Mouse (Mus musculus): ENCODE results near the gene Pkn1.
A peak's percentile ranks its signal among the peaks of the same experiment; 100 is the strongest.

Pkn1 gene

DNA sequence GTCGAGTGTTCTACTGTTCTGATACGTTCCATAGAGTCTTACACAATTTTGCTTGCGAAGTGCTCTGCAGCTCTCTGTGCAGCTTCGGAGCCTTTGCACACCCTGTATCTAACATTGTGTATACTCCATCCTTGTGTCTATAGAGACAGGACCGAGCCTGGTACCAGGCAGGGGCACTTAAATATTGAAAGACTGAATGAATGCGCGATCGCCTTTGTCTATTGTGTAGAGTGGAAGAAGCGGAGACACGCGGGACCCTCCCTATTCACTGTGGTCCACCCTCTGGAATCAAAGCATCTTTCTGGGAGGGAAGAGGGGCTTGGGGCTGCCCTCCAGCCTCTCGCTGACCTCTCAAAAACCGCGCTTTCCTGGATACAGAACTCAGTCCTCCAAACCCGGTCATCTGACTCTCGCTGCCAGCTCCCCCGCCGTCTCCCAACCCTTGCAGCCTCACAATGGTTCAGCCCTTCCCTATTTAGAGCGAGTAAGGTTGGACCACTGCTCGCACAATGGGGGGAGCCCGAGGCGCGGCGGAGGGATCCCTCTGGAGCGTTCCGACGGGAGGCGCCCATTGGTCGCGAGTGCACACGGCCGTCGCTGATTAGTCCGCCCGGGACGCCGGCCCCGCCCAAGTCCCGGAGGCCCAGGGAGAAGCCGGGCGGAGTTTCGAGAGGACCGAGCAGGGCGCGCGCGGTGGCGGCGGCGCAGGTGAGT lies 46.8 kb downstream of the Pkn1 start, which contains the start of gene Gipc1:
Gene Gipc1 (plus strand): TSS at position 648 of the 714 bp plus-strand sequence.
- peak; percentile 97 for DNase-seq

DNA sequence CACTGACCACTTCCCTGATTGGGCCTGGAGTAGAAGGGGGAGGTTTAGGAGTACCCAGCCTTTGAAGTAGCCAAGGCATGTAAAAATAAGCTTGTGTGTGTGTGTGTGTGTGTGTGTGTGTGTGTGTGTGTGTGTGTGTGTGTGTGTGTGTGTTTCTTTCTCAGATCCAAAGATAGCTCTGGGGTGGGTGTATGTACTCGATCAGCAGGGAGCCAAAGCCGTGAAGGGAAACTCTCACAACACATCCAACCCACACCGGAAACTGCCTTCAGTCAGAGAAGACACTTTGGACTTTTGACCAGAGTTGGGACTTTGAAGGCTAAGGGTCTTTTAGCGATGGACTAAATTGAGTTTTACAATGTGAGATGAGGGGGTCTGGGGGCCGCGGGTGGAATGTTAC lies 49.3 kb downstream of the Pkn1 start:
- no peak for DNase-seq

DNA sequence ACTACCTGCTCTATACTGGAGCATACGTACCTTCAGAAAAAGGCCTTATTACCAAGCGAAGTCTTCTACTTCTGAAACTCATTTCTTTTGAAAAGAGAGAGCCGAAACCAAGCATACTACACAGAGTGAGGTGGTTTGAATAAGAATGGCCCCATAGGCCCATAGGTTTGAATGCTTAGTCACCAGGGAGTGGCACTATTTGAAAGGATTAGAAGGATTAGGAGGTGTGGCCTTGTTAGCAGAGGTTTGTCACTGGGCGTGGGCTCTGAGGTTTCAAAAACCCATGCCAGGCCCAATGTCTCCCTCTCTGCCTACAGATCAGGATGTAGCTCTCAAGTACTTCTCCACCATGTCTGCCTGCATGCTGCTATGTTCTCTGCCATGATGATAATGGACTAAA lies 50.9 kb downstream of the Pkn1 start:
- no peak for DNase-seq

DNA sequence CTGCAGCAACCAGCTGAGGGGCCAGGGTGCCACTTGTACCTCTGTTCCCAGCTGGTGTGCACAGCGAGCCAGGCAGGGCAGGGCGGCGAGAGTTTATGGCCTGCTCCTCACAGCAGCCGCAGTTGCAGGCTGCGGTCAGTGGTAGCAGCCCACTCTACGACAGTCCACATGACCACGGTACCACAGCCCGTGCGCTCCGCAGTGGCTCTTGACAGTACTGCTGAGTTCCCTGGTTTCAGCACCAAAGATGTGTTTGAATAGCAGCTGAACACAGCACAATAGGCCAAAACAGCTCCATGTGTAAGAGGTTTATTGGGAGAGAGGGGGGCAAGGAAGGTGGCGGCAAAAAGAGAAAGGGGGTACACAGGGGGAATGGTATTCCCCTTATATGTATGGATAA lies 51.5 kb downstream of the Pkn1 start:
- DNase-seq: no peak

DNA sequence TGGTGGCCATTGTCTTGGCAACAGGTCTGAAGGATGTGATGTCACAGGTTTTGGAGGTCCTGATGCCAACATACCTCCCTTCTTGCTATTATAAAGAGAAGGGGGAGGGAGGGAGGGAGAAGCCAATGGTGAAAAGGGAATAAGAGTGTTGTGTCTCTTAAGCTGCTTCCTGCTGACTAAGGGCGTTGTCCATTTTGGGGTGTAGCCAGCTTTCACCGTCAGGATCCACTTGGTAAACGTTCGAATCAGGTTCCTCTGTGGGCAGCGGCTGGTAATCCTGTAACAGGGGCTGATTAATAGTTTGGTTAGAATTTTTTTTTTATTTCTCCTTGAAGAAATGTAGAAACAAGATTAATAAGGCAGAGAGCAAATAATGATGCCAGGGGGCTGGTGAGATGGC lies 59.3 kb downstream of the Pkn1 start:
- DNase-seq: no peak

DNA sequence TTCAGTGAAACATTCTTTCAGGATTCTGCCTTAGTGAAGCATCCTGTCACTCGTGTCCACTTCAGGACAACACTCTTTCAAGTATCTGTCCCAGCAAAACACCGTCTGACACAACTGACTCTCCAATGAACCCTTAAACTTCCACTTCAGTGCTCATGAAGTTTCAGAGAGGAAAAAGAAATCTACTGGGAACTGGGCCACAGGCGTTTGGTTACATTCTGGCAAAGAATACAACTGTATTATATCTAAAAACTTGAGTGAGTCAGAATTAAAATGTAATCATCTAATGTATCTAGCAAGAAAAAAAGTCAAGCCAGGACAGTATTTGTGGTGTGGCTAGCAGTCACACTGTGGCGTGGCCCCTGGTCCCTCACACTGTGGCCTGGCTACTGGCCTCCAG lies 60.1 kb downstream of the Pkn1 start:
- DNase-seq: no peak

DNA sequence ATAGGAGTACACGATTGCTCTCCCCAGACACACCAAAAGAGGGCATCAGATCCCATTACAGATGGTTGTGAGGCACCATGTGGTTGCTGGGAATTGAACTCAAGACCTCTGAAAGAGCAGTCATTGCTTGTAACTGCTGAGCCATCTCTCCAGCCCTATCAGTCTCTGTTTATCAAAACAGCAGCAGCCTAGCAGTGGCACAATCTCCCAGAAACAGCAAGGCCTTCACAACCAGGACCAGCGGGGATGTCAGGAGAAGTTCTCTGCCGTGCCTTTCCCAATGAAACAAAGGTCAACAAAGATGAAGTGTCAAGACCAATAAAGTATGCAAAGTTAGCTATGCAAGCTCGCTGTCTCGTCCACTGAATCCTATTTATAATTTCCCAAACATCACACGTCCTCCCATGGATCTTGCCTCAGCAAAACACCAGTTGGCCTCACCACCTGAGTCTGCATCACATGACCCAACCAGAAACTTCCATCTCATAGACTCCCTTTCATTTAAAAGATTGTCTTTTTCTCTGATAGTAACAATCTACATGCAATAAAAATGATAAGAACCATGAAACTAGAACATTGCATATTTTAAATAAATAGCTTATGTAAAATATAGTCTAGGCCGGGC lies 66.8 kb downstream of the Pkn1 start:
- no peak for DNase-seq

DNA sequence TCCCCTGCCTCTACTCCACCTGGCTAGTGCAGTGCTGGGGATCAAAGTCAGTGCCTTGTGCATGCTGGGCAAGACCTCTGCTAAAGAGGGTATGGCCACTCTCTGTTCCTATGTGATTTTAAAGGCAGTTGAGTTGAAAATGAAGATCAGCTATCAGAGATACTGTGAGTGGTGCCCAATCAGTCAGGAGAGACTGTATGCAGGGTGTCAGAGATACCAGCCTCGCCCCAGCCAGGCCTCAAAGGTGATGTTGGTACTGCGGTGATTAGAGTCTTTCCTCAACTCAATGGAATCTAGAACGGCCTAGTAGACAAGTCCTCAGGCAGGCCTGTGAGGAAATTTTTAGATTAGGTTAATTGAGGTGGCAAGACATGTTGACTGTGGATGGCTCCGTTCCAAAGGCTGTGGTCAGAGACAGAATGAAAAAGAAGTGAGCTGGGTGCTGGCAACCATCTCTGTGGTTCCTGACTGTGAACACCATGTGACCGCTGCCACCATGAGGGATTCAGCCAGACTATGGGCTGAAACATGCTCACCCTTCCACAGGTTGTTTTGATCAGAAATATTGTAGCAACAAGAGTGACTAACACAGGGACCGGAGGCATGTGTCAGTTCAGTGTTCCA lies 73.2 kb downstream of the Pkn1 start:
- DNase-seq: no peak

DNA sequence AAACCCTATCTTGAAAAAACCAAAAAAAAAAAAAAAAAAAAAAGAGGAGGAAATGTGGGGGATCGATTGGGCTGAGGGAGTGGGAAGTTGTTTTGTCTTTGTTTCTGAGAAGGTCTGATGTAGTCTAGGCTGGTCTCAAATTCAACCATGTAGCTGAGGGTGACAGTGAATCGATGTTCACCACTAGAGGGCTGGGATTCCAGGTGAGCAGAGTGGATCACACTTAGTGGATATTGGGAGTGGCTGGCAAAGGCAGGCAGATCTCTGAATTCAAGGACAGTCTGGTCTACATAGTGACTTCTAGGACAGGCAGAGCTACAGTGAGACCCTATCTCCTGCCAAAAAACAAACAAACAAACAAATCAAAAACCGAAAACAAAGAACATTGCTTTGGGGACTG lies 74.2 kb downstream of the Pkn1 start:
- DNase-seq: peak in 1 of 2 experiments; percentile 57

DNA sequence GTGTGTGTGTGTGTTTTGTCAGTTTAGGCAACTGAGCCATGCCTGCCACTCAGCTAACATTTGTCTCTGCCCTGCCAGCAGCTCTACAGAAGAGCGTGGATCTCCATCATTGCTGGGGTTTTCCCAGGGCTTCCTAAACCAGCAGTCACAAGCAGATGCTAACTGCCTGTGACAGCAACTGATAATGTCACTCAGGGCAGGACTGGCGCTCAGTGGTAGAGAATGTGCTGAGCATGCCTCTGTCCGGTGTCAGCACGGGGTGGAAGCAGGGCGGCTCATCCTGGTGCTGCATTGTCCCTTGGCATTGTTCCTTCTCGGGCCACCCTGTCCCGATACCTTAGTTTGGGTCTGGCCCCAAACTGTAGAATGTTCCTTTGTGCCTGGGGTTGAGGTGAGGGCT lies 75.4 kb downstream of the Pkn1 start:
- DNase-seq: no peak

DNA sequence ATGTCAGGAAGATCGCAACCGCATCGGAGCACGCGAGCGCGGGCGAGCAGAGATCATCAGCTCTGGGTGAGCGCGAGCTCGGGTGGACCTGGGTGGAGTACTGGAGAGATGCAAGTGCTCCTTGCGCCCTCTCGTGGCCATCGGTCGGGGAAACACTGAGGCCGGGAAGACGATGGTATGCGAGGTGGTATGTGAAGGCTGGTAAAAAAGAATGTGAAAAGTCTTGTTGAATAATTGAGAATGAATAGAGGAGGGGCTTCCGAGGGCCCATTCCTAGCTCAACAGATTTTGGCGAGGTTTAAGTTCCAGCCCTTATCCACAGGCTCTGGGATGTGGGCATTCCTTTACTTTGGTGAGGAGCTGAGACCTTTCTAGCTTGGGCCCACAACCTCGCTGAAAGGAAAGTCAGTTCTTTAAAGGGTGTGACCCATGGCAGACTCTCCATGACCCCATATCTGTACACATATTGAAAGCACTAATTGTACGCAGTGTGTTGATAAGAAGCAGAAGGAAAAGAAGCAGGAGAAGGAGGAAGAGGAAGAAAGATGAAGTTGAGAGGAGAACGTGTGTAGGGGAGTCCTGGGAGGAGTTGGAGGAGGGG lies 76.5 kb downstream of the Pkn1 start:
- DNase-seq: peak; percentile 73 to 86

DNA sequence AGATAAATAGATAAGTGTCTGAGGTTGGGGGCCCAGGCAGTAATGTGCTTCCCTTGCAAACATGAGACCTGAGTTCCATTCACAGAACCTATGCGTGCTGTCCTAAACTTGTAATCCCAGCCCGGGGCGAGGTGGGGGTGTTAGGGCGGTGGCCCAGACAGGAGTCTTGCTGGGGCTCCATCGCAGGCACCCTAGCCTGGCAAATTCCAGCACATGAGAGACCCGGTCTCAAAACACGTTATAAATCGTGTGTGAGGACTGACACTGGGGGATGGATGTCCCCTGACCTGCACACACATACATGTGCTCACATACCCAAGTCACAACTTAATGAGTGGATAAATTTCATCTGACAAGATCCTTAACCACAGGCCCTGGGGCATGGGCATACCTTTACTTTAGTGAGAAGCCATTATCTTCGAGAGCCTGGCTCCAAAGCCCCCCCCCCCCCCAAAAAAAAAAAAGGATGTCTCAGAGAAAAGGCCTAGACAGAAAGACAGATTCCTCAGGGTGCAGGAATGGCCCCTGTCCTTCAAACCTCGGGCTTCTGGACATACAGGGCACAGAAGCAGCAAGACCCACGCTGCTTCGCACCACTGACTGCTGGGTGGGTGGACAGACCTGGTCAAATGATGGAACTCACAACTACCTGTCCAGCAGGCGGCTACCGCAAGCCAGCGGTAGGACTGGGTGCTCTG lies 77.1 kb downstream of the Pkn1 start:
- no peak for DNase-seq

DNA sequence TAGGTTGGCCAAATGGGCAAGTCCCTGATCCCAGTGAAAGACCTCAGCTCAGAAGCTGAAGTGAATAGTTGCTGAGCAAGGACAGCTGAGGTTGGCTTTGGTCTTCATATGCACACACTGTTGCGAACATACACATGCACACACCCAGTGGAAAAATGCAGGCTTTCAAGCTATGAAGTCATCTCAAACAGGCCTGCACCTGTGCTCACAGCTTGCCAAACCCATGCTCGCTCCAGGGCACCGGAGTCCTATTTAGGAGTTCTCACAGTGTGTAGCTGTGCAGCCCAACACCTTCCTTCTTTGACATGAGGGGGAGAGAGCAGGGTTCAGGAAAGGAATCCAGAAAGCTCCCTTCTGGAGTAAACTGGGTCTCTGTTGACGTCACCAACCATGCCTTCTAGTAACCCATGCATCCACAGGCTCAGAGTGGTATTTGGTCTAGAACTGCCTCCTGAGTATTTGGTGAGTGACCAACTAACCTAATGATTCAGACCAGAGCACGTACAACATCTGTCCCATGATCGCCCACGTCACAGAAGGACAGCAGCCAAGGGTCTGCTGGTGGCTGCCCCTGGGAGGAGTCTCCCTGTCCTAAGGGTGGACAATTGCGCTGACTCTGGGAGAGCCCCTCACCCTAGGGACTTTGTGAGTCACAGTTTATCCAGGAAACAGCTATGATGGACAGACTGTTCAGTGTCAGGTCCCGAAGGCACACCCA lies 79.3 kb downstream of the Pkn1 start:
- no peak for DNase-seq

DNA sequence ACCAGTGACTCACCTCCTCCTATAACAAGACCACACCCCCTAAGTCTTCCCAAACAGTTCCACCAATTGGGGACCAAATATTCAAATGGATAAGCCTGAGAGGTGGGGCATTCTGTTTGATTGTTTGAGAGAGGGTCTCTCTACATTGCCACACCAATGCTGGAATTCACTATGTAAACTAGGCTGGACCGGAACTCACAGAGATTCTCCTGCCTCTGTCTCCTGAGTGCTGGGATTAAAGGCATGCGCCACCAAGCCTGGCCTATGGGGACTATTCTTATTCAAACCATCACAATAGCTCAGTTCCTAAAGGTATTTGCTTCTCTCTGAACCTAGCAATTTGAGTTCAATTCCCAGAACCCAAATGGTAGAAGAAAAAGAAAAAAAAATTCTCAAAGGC lies 80.4 kb downstream of the Pkn1 start:
- no peak for DNase-seq

DNA sequence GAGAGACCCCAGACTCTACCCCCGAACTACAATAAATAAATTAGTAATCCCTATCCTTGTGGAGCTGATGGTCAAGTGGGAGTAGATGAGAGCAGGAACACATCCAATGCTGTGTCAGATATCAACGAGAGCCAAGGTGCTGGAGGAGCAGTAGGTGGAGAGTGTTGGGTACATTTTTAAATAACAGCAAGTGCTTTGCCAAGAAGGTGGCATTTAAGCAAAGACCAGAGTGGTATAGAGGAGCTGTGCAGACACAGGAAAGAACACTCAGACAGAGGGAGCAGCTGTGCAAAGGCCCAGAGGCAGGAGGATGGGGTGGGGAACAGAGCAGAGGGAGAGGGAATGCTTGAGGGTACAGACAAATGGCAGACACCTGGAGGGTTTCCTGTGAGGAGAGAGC lies 81.9 kb downstream of the Pkn1 start:
- no peak for DNase-seq

DNA sequence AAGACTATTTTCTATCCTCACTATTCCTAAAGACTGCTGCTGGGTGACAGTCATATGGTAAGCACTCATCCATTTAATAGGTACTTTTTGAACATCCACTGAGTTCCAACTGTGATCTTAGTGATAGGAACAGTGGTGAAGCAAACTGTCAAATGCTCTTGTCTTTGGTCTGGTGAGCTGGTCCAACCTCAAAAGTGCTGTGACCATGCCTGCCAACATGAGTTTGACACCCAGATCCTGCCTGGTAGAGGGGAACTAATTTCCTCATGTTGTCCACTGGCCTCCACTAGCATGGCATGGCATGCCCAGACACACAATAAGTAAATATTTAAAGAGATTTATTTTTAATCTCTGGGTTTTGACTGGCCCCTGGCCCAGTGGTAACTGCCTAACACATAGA lies 82.4 kb downstream of the Pkn1 start:
- no peak for DNase-seq

All from kidney, adult 8-10 months (tissue).